Comparison of ENCODE assay signal across 8 mouse cellular contexts in the genomic region with DNA sequence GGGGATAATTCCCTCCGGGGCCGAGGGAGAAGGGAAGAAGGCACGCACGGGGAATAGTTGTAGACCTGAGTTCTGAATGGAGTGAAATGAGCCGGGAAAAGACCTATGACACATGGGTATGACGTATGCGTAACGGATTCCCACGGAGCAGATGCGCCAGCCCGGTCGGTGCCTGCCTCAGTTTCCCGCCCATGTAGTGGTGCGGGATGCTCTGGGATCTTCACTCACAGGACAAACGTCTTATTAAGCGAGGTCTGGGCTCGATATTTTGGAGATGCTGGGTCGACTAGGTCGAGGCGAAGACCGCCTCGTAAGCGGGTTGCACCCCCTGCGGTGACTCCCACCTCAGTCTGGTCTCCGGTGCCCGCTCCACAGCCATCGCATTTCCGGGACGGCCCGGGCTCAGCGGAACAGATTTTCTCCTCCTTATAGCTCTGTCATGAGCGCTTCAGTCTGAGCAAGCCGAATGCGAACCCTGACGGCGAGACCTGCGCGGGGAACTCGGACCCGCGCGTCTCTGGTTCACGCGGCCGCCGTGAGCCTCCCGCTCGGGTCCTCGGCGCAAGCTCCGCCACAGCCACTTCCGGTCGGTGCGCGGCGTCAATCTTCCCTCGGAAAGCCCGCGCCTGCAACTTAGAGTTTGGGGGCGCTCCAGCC. TPM values are rescaled to one million over a fixed set of nuclear protein-coding genes. Genes with fewer than 3 reads are reported as not detected.
DNase-seq lines count a peak whose midpoint lies in the region; ATAC-seq lines count a peak whose summit lies in the region.

A gene (minus strand): TSS at position 581 of the 657 bp plus-strand sequence.

- peak; percentile 77 to 79 for DNase-seq in lung, adult 18-20 months
- no peak for DNase-seq in lung, postnatal 36 days
- DNase-seq in heart, adult 11 months: peak; percentile 97
- peak; percentile 60 for DNase-seq in kidney, adult 11 months
- DNase-seq in left cerebral cortex, postnatal 25 days (ENCODE audit: low spot score in 2 of 2): peak; percentile 82 to 89
- DNase-seq in mesoderm, embryonic 11.5 days (ENCODE audit: low read depth, low spot score): peak; percentile 73
- peak; percentile 69 to 84 for DNase-seq in spleen, adult 18-20 months

- WGBS in embryonic facial prominence, embryonic 13.5 days: 0% methylated on average over 60 of the region's 60 CpGs

- H3K4me2 ChIP-seq in embryonic facial prominence, embryonic 13.5 days: peak within 1 kb of the TSS; percentile 83

- peak within 1 kb of the TSS; percentile 89 for H3K27ac ChIP-seq in embryonic facial prominence, embryonic 13.5 days

- H3K36me3 ChIP-seq in embryonic facial prominence, embryonic 13.5 days: peaks cover 22% of the 10 kb centered on the region

- H3K27me3 ChIP-seq in embryonic facial prominence, embryonic 13.5 days: no peaks in the 10 kb centered on the region

- H3K4me3 ChIP-seq in embryonic facial prominence, embryonic 13.5 days: peak within 1 kb of the TSS; percentile 83

- intact Hi-C loops in left cerebral cortex, postnatal 25 days (cut with DNase I): loop anchor here (10.0 kb wide), 1 partner anchor 221 kb away; no protein-coding TSS in a partner anchor

- peak within 1 kb of the TSS; percentile 86 for H3K9ac ChIP-seq in embryonic facial prominence, embryonic 13.5 days

- peak; percentile 60; the same call in 1 of the 2 replicates for ATAC-seq in embryonic facial prominence, embryonic 13.5 days (ENCODE audit: insufficient number of reproducible peaks, insufficient read depth, low FRiP score, low TSS enrichment, low read depth)

- peaks cover 32% of the 10 kb centered on the region for H3K4me1 ChIP-seq in embryonic facial prominence, embryonic 13.5 days

- no peaks in the 10 kb centered on the region for H3K9me3 ChIP-seq in embryonic facial prominence, embryonic 13.5 days

RNA-seq across cellular contexts. Expression of the gene that starts here (rescaled TPM):
- polyA plus RNA-seq in embryonic facial prominence, embryonic 13.5 days (2015; fragmentation: Nextera tagmentation; extraction: Ambion mirVana): 88.6 and 104 TPM in 2 replicates
- 10 to 100 TPM; 28.4 to 30.7 TPM for total RNA-seq in left cerebral cortex, postnatal 25 days (2021)
